Comparison of ENCODE assay signal across 16 mouse cellular contexts in the genomic region with DNA sequence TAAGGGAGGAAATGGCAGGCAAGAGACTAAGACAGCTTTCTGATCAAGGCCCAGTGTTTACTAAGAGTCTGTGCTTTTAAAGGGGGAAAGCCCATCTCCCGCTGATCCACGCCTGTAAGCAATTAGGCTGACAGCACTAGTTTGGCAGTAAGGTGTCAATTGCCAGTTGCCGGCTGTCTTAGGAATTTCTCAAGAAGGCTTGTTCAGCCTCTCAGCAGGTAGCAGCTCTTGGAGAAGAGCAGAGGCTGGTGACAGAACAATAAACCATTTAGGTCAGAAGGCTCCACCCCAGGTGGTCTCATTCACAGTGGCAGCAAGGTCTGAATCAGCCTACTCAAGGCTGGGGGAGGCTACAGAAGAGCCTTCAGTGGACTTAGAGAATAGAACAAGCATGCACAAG. TPM values are rescaled to one million over a fixed set of nuclear protein-coding genes. Genes with fewer than 3 reads are reported as not detected.
DNase-seq lines count a peak whose midpoint lies in the region; ATAC-seq lines count a peak whose summit lies in the region.
"Had no signal": no experiment of that assay in that cellular context is flagged by ENCODE, and none has a peak within 500 bp of the region (broad histone marks: within the 10 kb centered on the region; RNA-seq: fewer than 3 reads in every experiment).

No protein-coding gene starts in this region.

- H3K36me3 ChIP-seq in hindbrain, embryonic 10.5 days: peaks cover 90% of the 10 kb centered on the region
- H3K36me3 ChIP-seq in hindbrain, embryonic 12.5 days: peaks cover 70% of the 10 kb centered on the region

- H3K27me3 ChIP-seq in hindbrain, embryonic 10.5 days (ENCODE audit: insufficient read depth, poor library complexity, severe bottlenecking): no peaks in the 10 kb centered on the region
- H3K27me3 ChIP-seq in hindbrain, embryonic 12.5 days: no peaks in the 10 kb centered on the region
- H3K27me3 ChIP-seq: hindbrain, embryonic 13.5 days; limb, embryonic 15.5 days had no signal

- DNase-seq in hindbrain, embryonic 10.5 days (ENCODE audit: low spot score): peak; percentile 63
- peak; percentile 95 for DNase-seq in R1 (ENCODE audit: low read depth, low spot score)
- peak; percentile 52 for DNase-seq in embryo, embryonic 11 days
- peak; percentile 68 for DNase-seq in mesoderm, embryonic 11.5 days (ENCODE audit: low read depth, low spot score)
- DNase-seq in left cerebral cortex, postnatal 14 days (ENCODE audit: low spot score in 2 of 2): no peak
- DNase-seq in gastrocnemius, postnatal 4 days (ENCODE audit: low spot score in 2 of 2): no peak
- DNase-seq in testis, postnatal 10 days (ENCODE audit: low spot score): no peak
- DNase-seq: adrenal gland, adult 2 months; kidney, adult 8-10 months; lung, adult 2 months; right cerebral cortex, postnatal 4 days had no signal

- no peaks in the 10 kb centered on the region for H3K9me3 ChIP-seq in hindbrain, embryonic 10.5 days
- no peaks in the 10 kb centered on the region for H3K9me3 ChIP-seq in hindbrain, embryonic 12.5 days (replicated peaks)
- H3K9me3 ChIP-seq: heart, embryonic 10.5 days; hindbrain, embryonic 13.5 days; limb, embryonic 15.5 days had no signal

- H3K9ac ChIP-seq in hindbrain, embryonic 12.5 days: no peak overlapping the region
- H3K9ac ChIP-seq: hindbrain, embryonic 13.5 days; limb, embryonic 15.5 days had no signal

- intact Hi-C loops in left cerebral cortex, postnatal 14 days (cut with DNase I): no loop called here

- H3K4me2 ChIP-seq in hindbrain, embryonic 12.5 days (replicated peaks): no peak overlapping the region
- H3K4me2 ChIP-seq: hindbrain, embryonic 13.5 days; limb, embryonic 15.5 days had no signal

- H3K4me1 ChIP-seq in hindbrain, embryonic 10.5 days (replicated peaks): peaks cover 8% of the 10 kb centered on the region
- H3K4me1 ChIP-seq in hindbrain, embryonic 12.5 days: peaks cover 3% of the 10 kb centered on the region
- H3K4me1 ChIP-seq: hindbrain, embryonic 13.5 days; limb, embryonic 15.5 days had no signal

- no peak for ATAC-seq in hindbrain, embryonic 12.5 days (ENCODE audit: low FRiP score)

- H3K4me3 ChIP-seq in hindbrain, embryonic 10.5 days: no peak overlapping the region
- H3K4me3 ChIP-seq in hindbrain, embryonic 12.5 days: no peak overlapping the region
- H3K4me3 ChIP-seq: erythroblast, embryonic 14.5 days; heart, embryonic 10.5 days; hindbrain, embryonic 13.5 days; limb, embryonic 15.5 days had no signal

- WGBS in hindbrain, embryonic 10.5 days: 9% methylated on average over 3 of the region's 3 CpGs
- WGBS in hindbrain, embryonic 12.5 days: 7% methylated on average over 3 of the region's 3 CpGs

- no peak overlapping the region for H3K27ac ChIP-seq in hindbrain, embryonic 10.5 days
- H3K27ac ChIP-seq in hindbrain, embryonic 12.5 days: no peak overlapping the region
- H3K27ac ChIP-seq: heart, embryonic 10.5 days; hindbrain, embryonic 13.5 days; limb, embryonic 15.5 days had no signal

RNA-seq across cellular contexts. Expression of a gene that starts 25.0 kb away (rescaled TPM):
- 35.8 and 44.0 TPM in 2 replicates for polyA plus RNA-seq in hindbrain, embryonic 10.5 days (2016; fragmentation: Nextera tagmentation; extraction: Ambion mirVana)
- 53.4 and 59.8 TPM in 2 replicates for polyA plus RNA-seq in hindbrain, embryonic 12.5 days (2016; fragmentation: Nextera tagmentation; extraction: Ambion mirVana)
- 10 to 100 TPM; 46.9 to 53.5 TPM for total RNA-seq in left cerebral cortex, postnatal 14 days (2021)
- total RNA-seq in gastrocnemius, postnatal 4 days (2021): 10 to 100 TPM; 25.8 to 30.0 TPM

Comparison
In these comparisons a context has a peak if more than half of its experiments do, and no peak if none do; other contexts are left out.
1. DNase-seq: peak in hindbrain, embryonic 10.5 days (single experiment), R1 (single experiment), embryo, embryonic 11 days (single experiment) and mesoderm, embryonic 11.5 days (single experiment); none in left cerebral cortex, postnatal 14 days (0 of 2), gastrocnemius, postnatal 4 days (0 of 2) and testis, postnatal 10 days (single experiment).